Mouse (Mus musculus) c-Kit-positive CD71-positive TER-119-positive erythroid progenitor cells, embryonic 14.5 days (primary cell): Measurements from ENCODE around the gene Gm6034.
"Not testable (repeated sequence)": the region's sequence is repeated elsewhere in the genome, so short reads cannot be mapped to it uniquely, and the experiment has no call there.

ENCODE experiments used
- DNase-seq: peaks from one replicate; pipeline ENCODE4 v3.0.0-alpha.2; 2013; ENCODE audit warnings: low spot score

The Gm6034 gene

GRCm38 (mm10) chr17:36022922-36023321 lies 19.8 kb upstream of the Gm6034 start:
- no peak for DNase-seq

GRCm38 (mm10) chr17:36023710-36024654 lies 18.8 kb upstream of the Gm6034 start:
- no peak for DNase-seq

GRCm38 (mm10) chr17:36025197-36025596 lies 17.6 kb upstream of the Gm6034 start:
- DNase-seq: no peak

- DNase-seq: no peak
These were observed 16.9 kb upstream of the Gm6034 start for GRCm38 (mm10) chr17:36025901-36026300.

- no peak for DNase-seq
These were observed 15.1 kb upstream of the Gm6034 start for GRCm38 (mm10) chr17:36027663-36028062.

GRCm38 (mm10) chr17:36028879-36029619 lies 13.7 kb upstream of the Gm6034 start:
- no peak for DNase-seq

- DNase-seq: not testable (repeated sequence)
These were observed 12.6 kb upstream of the Gm6034 start for GRCm38 (mm10) chr17:36030046-36030702.

GRCm38 (mm10) chr17:36030703-36031582 lies 11.8 kb upstream of the Gm6034 start:
- not testable (repeated sequence) for DNase-seq

GRCm38 (mm10) chr17:36031583-36032331 lies 11.0 kb upstream of the Gm6034 start:
- not testable (repeated sequence) for DNase-seq

- not testable (repeated sequence) for DNase-seq
These were observed 10.3 kb upstream of the Gm6034 start, which contains the start of gene H2-T23 for GRCm38 (mm10) chr17:36032351-36032875. Gene H2-T23, minus strand, starts transcription at chr17:36032855.

GRCm38 (mm10) chr17:36034524-36034923 lies 8.2 kb upstream of the Gm6034 start:
- DNase-seq: not testable (repeated sequence)

GRCm38 (mm10) chr17:36035010-36035638 lies 7.6 kb upstream of the Gm6034 start:
- not testable (repeated sequence) for DNase-seq

GRCm38 (mm10) chr17:36036126-36036525 lies 6.6 kb upstream of the Gm6034 start:
- not testable (repeated sequence) for DNase-seq

- DNase-seq: not testable (repeated sequence)
These were observed 2.2 kb upstream of the Gm6034 start for GRCm38 (mm10) chr17:36040604-36041003.

GRCm38 (mm10) chr17:36042055-36042454 lies 706 bp upstream of the Gm6034 start:
- not testable (repeated sequence) for DNase-seq

- no peak for DNase-seq
These were observed 525 bp downstream of the Gm6034 start for GRCm38 (mm10) chr17:36043286-36043685.

- DNase-seq: not testable (repeated sequence)
These were observed 15.2 kb downstream of the Gm6034 start for GRCm38 (mm10) chr17:36057927-36058326.

- not testable (repeated sequence) for DNase-seq
These were observed 15.6 kb downstream of the Gm6034 start, which contains the start of gene Gm11127 for GRCm38 (mm10) chr17:36058362-36058761. Gene Gm11127, minus strand, starts transcription at chr17:36058371.

- peak; percentile 76 for DNase-seq
These were observed 18.1 kb downstream of the Gm6034 start for GRCm38 (mm10) chr17:36060829-36061228.
